Mouse (Mus musculus) thymus, adult 2 months (tissue): Measurements from ENCODE around the gene Vps37c. TPM values are rescaled to one million over a fixed set of nuclear protein-coding genes. Genes with fewer than 3 reads are reported as not detected.
A peak's percentile ranks its signal among the peaks of the same experiment; 100 is the strongest.

Experiments
- DNase-seq: peaks from one replicate; pipeline ENCODE4 v3.0.0; 2021
- H3K27ac ChIP-seq: fragments of 200-500 bp; 2 replicates; pipeline ENCODE4 v1.5.1; 2012; ENCODE audit warnings: low read length, control low read depth; ENCODE audit not compliant: control insufficient read depth, insufficient read depth
- H3K27me3 ChIP-seq: fragments of 200-500 bp; 2 replicates; pipeline ENCODE4 v1.6.1; 2012; ENCODE audit warnings: mild to moderate bottlenecking, low read length, moderate library complexity, mixed read lengths; ENCODE audit not compliant: control insufficient read depth, insufficient read depth
- H3K36me3 ChIP-seq: fragments of 200-500 bp; 2 replicates; pipeline ENCODE4 v1.6.1; 2012; ENCODE audit warnings: mild to moderate bottlenecking, low read length, moderate library complexity; ENCODE audit not compliant: control insufficient read depth, insufficient read depth
- H3K4me1 ChIP-seq: fragments of 200-500 bp; replicated peaks from 2 replicates; pipeline ENCODE4 v1.6.1; 2012; ENCODE audit warnings: low read length; ENCODE audit not compliant: control insufficient read depth, insufficient read depth
- H3K4me3 ChIP-seq: fragments of 200-500 bp; 2 replicates; pipeline ENCODE4 v1.5.1; 2012; ENCODE audit warnings: mild to moderate bottlenecking, low read length, control low read depth, moderate library complexity; ENCODE audit not compliant: control insufficient read depth, insufficient read depth
- CTCF ChIP-seq: fragments of 200-500 bp; IDR thresholded peaks from 2 replicates; pipeline ENCODE4 v1.5.1; 2012; ENCODE audit warnings: mild to moderate bottlenecking, control low read depth, low read length, moderate library complexity, borderline replicate concordance; ENCODE audit not compliant: control insufficient read depth, poor library complexity, insufficient read depth; ENCODE audit errors: extremely low read depth
- POLR2A ChIP-seq: fragments of 200-500 bp; IDR thresholded peaks from 2 replicates; pipeline ENCODE4 v1.6.1; 2012; ENCODE audit warnings: mild to moderate bottlenecking, low read length, control low read depth, moderate library complexity; ENCODE audit not compliant: control insufficient read depth, poor library complexity, insufficient read depth; ENCODE audit errors: extremely low read depth
- WGBS: fragments of 180-500 bp; shearing (Covaris S2); methylation state at CpG from one replicate; pipeline ENCODE4 v1.1.7; 2018; 5-methylcytosine and 5-hydroxymethylcytosine counted together
- polyA plus RNA-seq: library from polyadenylated mRNA; depleted of rRNA; stranded (reverse); fragments of >200 nt; gene quantifications from 2 replicates; pipeline ENCODE4 v1.2.3, GENCODE M21; 2012; rRNA removed

Gene Vps37c
- polyA plus RNA-seq, result 38.2 and 40.4 TPM in 2 replicates

- Histone ChIP-seq H3K4me3 (peak within 1 kb of the TSS; percentile 74), H3K27me3 (no peaks in the 10 kb centered on the region), H3K36me3 (no peaks in the 10 kb centered on the region), H3K27ac (peak within 1 kb of the TSS; percentile 26; the same call in 1 of the 2 replicates), H3K4me1 (peaks cover 12% of the 10 kb centered on the region)
- TF ChIP-seq POLR2A (peak; percentile 75), CTCF (peak; percentile 58; the same call in 1 of the 2 replicates)
- WGBS, result under 1% methylated on average over 74 of the region's 74 CpGs
- peak; percentile 91 for DNase-seq
Observed at GRCm38 (mm10) chr19:10688537-10689352, at the start of gene Vps37c. Vps37c (plus strand) TSS chr19:10688735.

GRCm38 (mm10) chr19:10640080-10640479 is 48.5 kb upstream of the Vps37c start:
- no peak for DNase-seq
- Histone ChIP-seq H3K27me3 (no peaks in the 10 kb centered on the region), H3K4me3 (no peak overlapping the region), H3K4me1 (peaks cover 37% of the 10 kb centered on the region), H3K27ac (no peak overlapping the region), H3K36me3 (no peaks in the 10 kb centered on the region)
- WGBS, result 7% methylated on average over 5 of the region's 5 CpGs
- TF ChIP-seq CTCF, result no peak
- no peak for TF ChIP-seq POLR2A

- no peak overlapping the region for H3K4me3 ChIP-seq
- WGBS, result 30% methylated on average over 13 of the region's 13 CpGs
- no peak for TF ChIP-seq CTCF
- TF ChIP-seq POLR2A, result no peak
- H3K4me1 ChIP-seq, result peaks cover 35% of the 10 kb centered on the region
- no peaks in the 10 kb centered on the region for H3K27me3 ChIP-seq
- no peak overlapping the region for H3K27ac ChIP-seq
- DNase-seq, result no peak
- no peaks in the 10 kb centered on the region for H3K36me3 ChIP-seq
Observed at GRCm38 (mm10) chr19:10640589-10641378, 47.8 kb upstream of the Vps37c start.

- H3K36me3 ChIP-seq, result no peaks in the 10 kb centered on the region
- WGBS, result 97% methylated on average over 2 of the region's 2 CpGs
- H3K27me3 ChIP-seq, result no peaks in the 10 kb centered on the region
- TF ChIP-seq POLR2A, result no peak
- no peak for TF ChIP-seq CTCF
- no peak overlapping the region for H3K27ac ChIP-seq
- peaks cover 49% of the 10 kb centered on the region for H3K4me1 ChIP-seq
- no peak for DNase-seq
- H3K4me3 ChIP-seq, result no peak overlapping the region
Observed at GRCm38 (mm10) chr19:10645616-10646015, 42.9 kb upstream of the Vps37c start.

GRCm38 (mm10) chr19:10648156-10648555 is 40.4 kb upstream of the Vps37c start:
- H3K4me1 ChIP-seq, result peaks cover 44% of the 10 kb centered on the region
- no peak overlapping the region for H3K4me3 ChIP-seq
- no peak overlapping the region for H3K27ac ChIP-seq
- TF ChIP-seq POLR2A (no peak), CTCF (no peak)
- DNase-seq, result peak; percentile 43
- WGBS, result 25% methylated on average over 8 of the region's 8 CpGs
- no peaks in the 10 kb centered on the region for H3K27me3 ChIP-seq
- no peaks in the 10 kb centered on the region for H3K36me3 ChIP-seq

- Histone ChIP-seq H3K4me1 (peaks cover 3% of the 10 kb centered on the region; the same call in 1 of the 2 replicates), H3K27me3 (no peaks in the 10 kb centered on the region), H3K4me3 (no peak overlapping the region), H3K36me3 (no peaks in the 10 kb centered on the region), H3K27ac (no peak overlapping the region)
- TF ChIP-seq CTCF (no peak), POLR2A (no peak)
- WGBS, result 79% methylated on average over 3 of the region's 3 CpGs
- DNase-seq, result no peak
Observed at GRCm38 (mm10) chr19:10656058-10656457, 32.5 kb upstream of the Vps37c start.
